Mouse (Mus musculus) spleen, postnatal 10 days (tissue): ENCODE measurements around the gene Nrxn1.

Experiments
- DNase-seq, 2 experiments: peaks; one replicate each; pipeline ENCODE4 v3.0.0; 2021 to 2022; ENCODE audit warnings: low spot score in 2 of 2

Gene Nrxn1

GRCm38 (mm10) chr17:90087616-90088313, 1005.1 kb downstream of the Nrxn1 start:
- no peak for DNase-seq

GRCm38 (mm10) chr17:90086826-90087225, 1006.0 kb downstream of the Nrxn1 start:
- no peak for DNase-seq

GRCm38 (mm10) chr17:90079003-90079402, 1013.9 kb downstream of the Nrxn1 start:
- DNase-seq, result no peak

GRCm38 (mm10) chr17:90078488-90078887, 1014.4 kb downstream of the Nrxn1 start:
- DNase-seq, result no peak

GRCm38 (mm10) chr17:90062866-90063265, 1030.0 kb downstream of the Nrxn1 start:
- no peak for DNase-seq

GRCm38 (mm10) chr17:90060872-90061271, 1032.0 kb downstream of the Nrxn1 start:
- no peak for DNase-seq

GRCm38 (mm10) chr17:90060168-90060567, 1032.7 kb downstream of the Nrxn1 start:
- DNase-seq, result no peak

GRCm38 (mm10) chr17:90059320-90060111, 1033.4 kb downstream of the Nrxn1 start:
- no peak for DNase-seq

- no peak for DNase-seq
Measured at GRCm38 (mm10) chr17:90054312-90054711, 1038.6 kb downstream of the Nrxn1 start.

- DNase-seq, result no peak
Measured at GRCm38 (mm10) chr17:90039316-90039715, 1053.6 kb downstream of the Nrxn1 start.

GRCm38 (mm10) chr17:90032416-90032815, 1060.5 kb downstream of the Nrxn1 start:
- DNase-seq, result no peak

- DNase-seq, result no peak
Measured at GRCm38 (mm10) chr17:90016636-90017035, 1076.2 kb downstream of the Nrxn1 start.

GRCm38 (mm10) chr17:90011761-90012160, 1081.1 kb downstream of the Nrxn1 start:
- no peak for DNase-seq

GRCm38 (mm10) chr17:90007438-90008109, 1085.3 kb downstream of the Nrxn1 start:
- no peak for DNase-seq

- DNase-seq, result no peak
Measured at GRCm38 (mm10) chr17:89990651-89991050, 1102.2 kb downstream of the Nrxn1 start.
